Mouse (Mus musculus) left cerebral cortex, adult 8-10 months (tissue): ENCODE data around the gene Nppa. TPM values are rescaled to one million over a fixed set of nuclear protein-coding genes. Genes with fewer than 3 reads are reported as not detected.
A peak's percentile ranks its signal among the peaks of the same experiment; 100 is the strongest.
"Not testable (repeated sequence)": the region's sequence is repeated elsewhere in the genome, so short reads cannot be mapped to it uniquely, and the experiment has no call there.

ENCODE experiments used
- DNase-seq, 2 experiments: peaks; one replicate each; pipeline ENCODE4 v3.0.0; 2022; ENCODE audit warnings: low spot score in 2 of 2
- total RNA-seq, 4 experiments: library from RNA; stranded (reverse); gene quantifications; 2 replicates each; pipeline ENCODE4 v1.2.4; 2022

Gene Nppa
- total RNA-seq, 4 experiments from 2014 or later: 0.59 to 0.74 TPM; not detected in 2

- DNase-seq: no peak
These were observed 10.8 kb downstream of the Nppa start for GRCm38 (mm10) chr4:148011332-148011731.

- DNase-seq: no peak
These were observed 11.7 kb downstream of the Nppa start for GRCm38 (mm10) chr4:148012216-148012615.

GRCm38 (mm10) chr4:148015418-148015817 lies 14.9 kb downstream of the Nppa start:
- no peak for DNase-seq

- DNase-seq: no peak
These were observed 16.5 kb downstream of the Nppa start for GRCm38 (mm10) chr4:148016981-148017380.

GRCm38 (mm10) chr4:148018410-148018809 lies 17.9 kb downstream of the Nppa start:
- DNase-seq: no peak

GRCm38 (mm10) chr4:148024003-148024402 lies 23.5 kb downstream of the Nppa start:
- no peak for DNase-seq

- no peak for DNase-seq
These were observed 28.8 kb downstream of the Nppa start for GRCm38 (mm10) chr4:148029297-148029696.

- DNase-seq: no peak
These were observed 30.0 kb downstream of the Nppa start for GRCm38 (mm10) chr4:148030506-148030905.

GRCm38 (mm10) chr4:148033858-148034410 lies 33.4 kb downstream of the Nppa start:
- no peak for DNase-seq

GRCm38 (mm10) chr4:148035440-148035839 lies 34.9 kb downstream of the Nppa start:
- DNase-seq: no peak

- peak in 1 of 2 experiments; percentile 39 for DNase-seq
These were observed 37.6 kb downstream of the Nppa start for GRCm38 (mm10) chr4:148038079-148038599.

GRCm38 (mm10) chr4:148038600-148039253 lies 38.2 kb downstream of the Nppa start, which contains the start of the genes Clcn6 and Mthfr:
TSS of gene Clcn6 (minus strand) at chr4:148038821.
TSS of gene Mthfr (plus strand) at chr4:148039077.
- DNase-seq: peak; percentile 98 to 100

- no peak for DNase-seq
These were observed 38.9 kb downstream of the Nppa start for GRCm38 (mm10) chr4:148039254-148040028.

GRCm38 (mm10) chr4:148040029-148040830 lies 39.7 kb downstream of the Nppa start:
- no peak for DNase-seq

GRCm38 (mm10) chr4:148040933-148041610 lies 40.5 kb downstream of the Nppa start:
- DNase-seq: no peak

GRCm38 (mm10) chr4:148041611-148042191 lies 41.2 kb downstream of the Nppa start:
- no peak for DNase-seq

GRCm38 (mm10) chr4:148043327-148043726 lies 42.8 kb downstream of the Nppa start:
- not testable (repeated sequence) for DNase-seq

GRCm38 (mm10) chr4:148044113-148044512 lies 43.6 kb downstream of the Nppa start:
- DNase-seq: no peak

- DNase-seq: no peak
These were observed 46.0 kb downstream of the Nppa start for GRCm38 (mm10) chr4:148046450-148047031.

GRCm38 (mm10) chr4:148050396-148050914 lies 49.9 kb downstream of the Nppa start:
- DNase-seq: not testable (repeated sequence)
